Mouse (Mus musculus) thymus, adult 2 months (tissue): Measurements from ENCODE around the gene Mbd3l1. TPM values are rescaled to one million over a fixed set of nuclear protein-coding genes. Genes with fewer than 3 reads are reported as not detected.

Experiments used
- DNase-seq: peaks from one replicate; pipeline ENCODE4 v3.0.0; 2021
- H3K27ac ChIP-seq: fragments of 200-500 bp; 2 replicates; pipeline ENCODE4 v1.5.1; 2012; ENCODE audit warnings: low read length, control low read depth; ENCODE audit not compliant: control insufficient read depth, insufficient read depth
- H3K27me3 ChIP-seq: fragments of 200-500 bp; 2 replicates; pipeline ENCODE4 v1.6.1; 2012; ENCODE audit warnings: mild to moderate bottlenecking, low read length, moderate library complexity, mixed read lengths; ENCODE audit not compliant: control insufficient read depth, insufficient read depth
- H3K36me3 ChIP-seq: fragments of 200-500 bp; 2 replicates; pipeline ENCODE4 v1.6.1; 2012; ENCODE audit warnings: mild to moderate bottlenecking, low read length, moderate library complexity; ENCODE audit not compliant: control insufficient read depth, insufficient read depth
- H3K4me1 ChIP-seq: fragments of 200-500 bp; replicated peaks from 2 replicates; pipeline ENCODE4 v1.6.1; 2012; ENCODE audit warnings: low read length; ENCODE audit not compliant: control insufficient read depth, insufficient read depth
- H3K4me3 ChIP-seq: fragments of 200-500 bp; 2 replicates; pipeline ENCODE4 v1.5.1; 2012; ENCODE audit warnings: mild to moderate bottlenecking, low read length, control low read depth, moderate library complexity; ENCODE audit not compliant: control insufficient read depth, insufficient read depth
- CTCF ChIP-seq: fragments of 200-500 bp; IDR thresholded peaks from 2 replicates; pipeline ENCODE4 v1.5.1; 2012; ENCODE audit warnings: mild to moderate bottlenecking, control low read depth, low read length, moderate library complexity, borderline replicate concordance; ENCODE audit not compliant: control insufficient read depth, poor library complexity, insufficient read depth; ENCODE audit errors: extremely low read depth
- POLR2A ChIP-seq: fragments of 200-500 bp; IDR thresholded peaks from 2 replicates; pipeline ENCODE4 v1.6.1; 2012; ENCODE audit warnings: mild to moderate bottlenecking, low read length, control low read depth, moderate library complexity; ENCODE audit not compliant: control insufficient read depth, poor library complexity, insufficient read depth; ENCODE audit errors: extremely low read depth
- WGBS: fragments of 180-500 bp; shearing (Covaris S2); methylation state at CpG from one replicate; pipeline ENCODE4 v1.1.7; 2018; 5-methylcytosine and 5-hydroxymethylcytosine counted together
- polyA plus RNA-seq: library from polyadenylated mRNA; depleted of rRNA; stranded (reverse); fragments of >200 nt; gene quantifications from 2 replicates; pipeline ENCODE4 v1.2.3, GENCODE M21; 2012; rRNA removed

Mbd3l1 gene
- polyA plus RNA-seq, result not detected in 2 replicates

- Histone ChIP-seq H3K4me3 (no peak within 1 kb of the TSS), H3K27me3 (no peaks in the 10 kb centered on the region), H3K36me3 (no peaks in the 10 kb centered on the region), H3K27ac (no peak within 1 kb of the TSS), H3K4me1 (peaks cover 6% of the 10 kb centered on the region; the same call in 1 of the 2 replicates)
- 86% methylated on average over 3 of the region's 3 CpGs for WGBS
- DNase-seq, result no peak
- TF ChIP-seq POLR2A (no peak), CTCF (no peak)
Observed at GRCm38 (mm10) chr9:18478168-18478567, at the start of gene Mbd3l1, which contains the start of gene Zfp558. Gene Mbd3l1, plus strand, starts transcription at chr9:18478359. Gene Zfp558, minus strand, starts transcription at chr9:18478268.

DNA sequence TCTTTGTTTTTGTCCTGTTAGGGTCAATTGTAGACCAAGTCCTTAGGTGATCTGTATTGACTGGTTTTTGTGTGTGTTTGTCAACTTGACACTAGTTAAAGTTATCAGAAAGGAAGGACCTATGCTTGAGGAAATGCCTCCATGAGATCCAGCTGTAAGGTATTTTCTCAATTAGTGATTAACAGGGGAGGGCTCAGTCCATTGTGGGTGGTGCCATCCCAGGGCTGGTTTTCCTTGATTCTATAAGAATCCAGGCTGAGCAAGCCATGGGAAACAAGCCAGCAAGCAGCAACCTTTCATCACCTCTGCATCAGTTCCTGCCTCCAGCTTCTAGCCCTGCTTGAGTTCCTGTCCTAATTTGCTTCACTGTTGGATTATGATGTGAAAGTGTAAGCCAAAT lies 47.8 kb upstream of the Mbd3l1 start, which contains the start of gene Mbd3l2:
TSS of gene Mbd3l2 (plus strand) at position 301 of the 400 bp plus-strand sequence.
- TF ChIP-seq POLR2A, result no peak
- TF ChIP-seq CTCF, result no peak
- no peak for DNase-seq
- H3K27me3 ChIP-seq, result no peaks in the 10 kb centered on the region
- H3K4me3 ChIP-seq, result no peak within 1 kb of the TSS
- no peak within 1 kb of the TSS for H3K27ac ChIP-seq
- no peaks in the 10 kb centered on the region for H3K36me3 ChIP-seq
- H3K4me1 ChIP-seq, result no peaks in the 10 kb centered on the region

GRCm38 (mm10) chr9:18431687-18432086 lies 46.5 kb upstream of the Mbd3l1 start:
- Histone ChIP-seq H3K4me3 (no peak overlapping the region), H3K4me1 (no peaks in the 10 kb centered on the region), H3K27me3 (no peaks in the 10 kb centered on the region), H3K36me3 (no peaks in the 10 kb centered on the region), H3K27ac (no peak overlapping the region)
- DNase-seq, result no peak
- WGBS, result 81% methylated on average over 10 of the region's 10 CpGs
- TF ChIP-seq CTCF (no peak), POLR2A (no peak)

- WGBS, result 86% methylated on average over 4 of the region's 4 CpGs
- no peak for TF ChIP-seq POLR2A
- no peak for TF ChIP-seq CTCF
- DNase-seq, result no peak
Observed at GRCm38 (mm10) chr9:18456520-18456919, 21.6 kb upstream of the Mbd3l1 start.

DNA sequence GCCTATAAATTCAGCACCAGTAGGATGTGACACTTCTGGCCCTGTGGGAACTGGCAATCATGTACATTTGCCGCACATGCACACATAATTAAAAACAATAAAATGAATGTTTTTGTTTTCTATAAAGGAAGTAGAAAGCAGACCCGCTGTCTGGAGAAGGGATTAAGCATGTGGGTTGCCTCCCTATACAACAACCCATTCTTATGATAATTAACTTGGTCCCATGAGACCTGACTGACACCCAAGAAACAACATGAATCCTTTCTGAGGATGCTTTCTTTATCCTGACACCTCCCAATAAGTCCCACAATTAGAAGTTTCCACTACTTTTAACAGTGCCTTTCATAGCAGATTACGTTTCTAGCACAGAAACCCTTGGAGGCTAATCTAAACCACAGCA lies 10.8 kb upstream of the Mbd3l1 start:
- Histone ChIP-seq H3K27me3 (no peaks in the 10 kb centered on the region), H3K4me1 (no peaks in the 10 kb centered on the region), H3K27ac (no peak overlapping the region), H3K36me3 (no peaks in the 10 kb centered on the region), H3K4me3 (no peak overlapping the region)
- WGBS, result 90% methylated on average over 3 of the region's 3 CpGs
- no peak for TF ChIP-seq POLR2A
- no peak for TF ChIP-seq CTCF
- DNase-seq, result no peak

More at GRCm38 (mm10) chr9:18456520-18456919, 21.6 kb upstream of the Mbd3l1 start:
- no peaks in the 10 kb centered on the region for H3K36me3 ChIP-seq
- H3K4me1 ChIP-seq, result no peaks in the 10 kb centered on the region
- no peaks in the 10 kb centered on the region for H3K27me3 ChIP-seq
- no peak overlapping the region for H3K27ac ChIP-seq
- H3K4me3 ChIP-seq, result no peak overlapping the region

- TF ChIP-seq CTCF (no peak), POLR2A (no peak)
- Histone ChIP-seq H3K4me1 (no peaks in the 10 kb centered on the region), H3K36me3 (no peaks in the 10 kb centered on the region), H3K27me3 (no peaks in the 10 kb centered on the region), H3K4me3 (no peak overlapping the region), H3K27ac (no peak overlapping the region)
- WGBS, result 92% methylated on average over 3 of the region's 3 CpGs
- DNase-seq, result no peak
Observed at GRCm38 (mm10) chr9:18468005-18468404, 10.2 kb upstream of the Mbd3l1 start.

DNA sequence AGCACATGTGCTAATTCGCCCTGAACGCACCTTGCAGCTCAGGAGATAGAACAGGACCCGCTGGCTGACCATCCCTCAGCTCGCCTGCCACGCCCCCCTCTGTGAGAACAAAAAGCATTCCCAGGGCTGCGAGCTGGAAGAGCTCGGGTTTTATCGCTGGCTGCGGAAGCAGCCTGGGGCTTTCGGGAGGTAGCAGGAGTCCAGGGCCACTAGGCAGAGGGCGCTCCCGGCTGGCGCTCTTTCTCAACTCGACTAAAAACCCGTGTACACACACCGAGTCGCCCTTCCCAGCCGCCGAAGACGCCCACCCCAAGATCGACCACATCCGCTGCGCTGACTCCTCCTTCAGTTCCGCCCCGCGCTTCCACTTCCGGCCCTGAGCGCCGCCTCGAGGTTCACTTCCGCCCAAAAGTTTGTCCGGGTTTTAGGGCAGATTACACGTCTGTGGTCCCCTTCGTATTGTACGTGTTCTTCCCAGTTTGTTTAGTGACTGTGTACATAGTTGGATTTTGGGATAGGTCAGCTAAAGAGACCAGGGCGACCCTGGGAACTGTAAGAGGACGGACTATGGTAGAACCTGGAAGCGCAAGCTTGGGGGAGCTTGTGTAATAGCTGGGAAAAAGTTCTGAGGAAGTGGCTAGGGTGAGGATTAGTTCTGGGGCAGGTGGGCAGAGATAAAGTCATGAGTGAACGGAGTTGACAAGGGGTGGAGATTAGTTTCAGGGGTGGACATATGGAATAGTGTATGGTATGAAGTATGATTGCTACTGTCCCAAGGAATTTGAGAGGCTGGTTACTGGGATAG lies 4.6 kb upstream of the Mbd3l1 start:
- TF ChIP-seq POLR2A (peak; percentile 48; the same call in 1 of the 2 replicates), CTCF (no peak)
- 6% methylated on average over 39 of the region's 39 CpGs for WGBS
- H3K36me3 ChIP-seq, result no peaks in the 10 kb centered on the region
- H3K27ac ChIP-seq, result peak overlapping the region; percentile 64
- H3K4me3 ChIP-seq, result peak overlapping the region; percentile 55
- peaks cover 7% of the 10 kb centered on the region; the same call in 1 of the 2 replicates for H3K4me1 ChIP-seq
- no peaks in the 10 kb centered on the region for H3K27me3 ChIP-seq
- DNase-seq, result peak; percentile 78
